Mouse (Mus musculus) c-Kit-negative CD71-positive TER-119-positive erythroid progenitor cells, embryonic 14.5 days (primary cell): Measurements from ENCODE around the gene Zfp629.

Experiments
- DNase-seq: peaks from one replicate; pipeline ENCODE4 v3.0.0-alpha.2; 2013; ENCODE audit warnings: low read depth, low spot score

Zfp629 gene

GRCm38 (mm10) chr7:127564381-127565150 is 51.0 kb downstream of the Zfp629 start:
- no peak for DNase-seq

GRCm38 (mm10) chr7:127561340-127561858 is 54.2 kb downstream of the Zfp629 start, which contains the start of gene Tmem265:
Gene Tmem265 (plus strand): TSS chr7:127561390.
- no peak for DNase-seq

DNA sequence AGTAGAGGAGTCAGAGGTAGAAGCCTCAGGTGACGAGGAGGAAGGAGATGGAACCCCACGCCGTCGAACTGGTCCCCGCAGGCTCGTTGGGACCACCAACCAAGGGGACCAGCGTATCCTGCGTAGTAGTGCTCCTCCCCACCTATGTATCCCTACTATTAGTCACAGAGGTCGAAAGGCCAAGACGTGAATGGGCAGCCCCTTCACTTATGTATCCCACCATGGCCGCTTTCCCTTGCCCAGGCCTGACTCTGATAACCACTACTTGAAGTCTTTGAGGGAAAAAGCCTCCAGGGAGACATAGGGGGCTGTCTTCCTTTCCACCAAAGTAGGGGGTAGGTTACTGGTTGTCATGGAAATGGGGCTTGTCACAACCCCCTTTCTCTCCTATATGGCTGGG is 55.0 kb downstream of the Zfp629 start:
- no peak for DNase-seq
